Mouse (Mus musculus): ENCODE measurements around the gene Oasl1.

Oasl1 gene

DNA sequence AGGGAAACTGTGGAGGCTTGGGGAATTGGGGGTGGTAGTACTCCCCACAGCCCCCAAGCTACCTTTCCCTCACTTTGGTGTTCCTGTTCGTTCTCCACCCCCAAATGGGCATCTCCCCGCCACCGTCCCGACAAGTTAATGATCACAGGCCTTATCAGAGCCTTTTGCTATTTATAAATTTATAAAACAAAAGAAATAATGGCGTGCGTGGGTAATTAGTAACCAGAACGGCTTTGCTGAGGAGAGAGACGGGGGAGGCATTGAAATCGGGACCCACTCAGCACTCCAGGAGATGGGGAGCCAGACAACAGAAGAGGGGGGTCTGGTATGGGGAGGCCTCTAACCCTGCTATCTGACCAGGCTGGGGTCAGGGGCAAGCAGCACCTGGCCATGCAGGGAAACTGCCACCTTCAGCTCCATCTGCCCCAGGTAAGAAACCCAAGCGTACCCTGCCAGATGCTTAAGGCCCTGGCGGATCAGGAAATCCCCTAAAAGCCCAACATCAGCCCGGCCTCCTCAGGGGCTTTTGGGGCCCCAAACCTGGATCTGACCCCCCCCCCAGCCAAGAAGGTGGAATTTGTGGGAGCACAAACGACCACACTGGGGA lies 46.7 kb downstream of the Oasl1 start:
- DNase-seq = peak in 1 of 2 experiments; percentile 44

DNA sequence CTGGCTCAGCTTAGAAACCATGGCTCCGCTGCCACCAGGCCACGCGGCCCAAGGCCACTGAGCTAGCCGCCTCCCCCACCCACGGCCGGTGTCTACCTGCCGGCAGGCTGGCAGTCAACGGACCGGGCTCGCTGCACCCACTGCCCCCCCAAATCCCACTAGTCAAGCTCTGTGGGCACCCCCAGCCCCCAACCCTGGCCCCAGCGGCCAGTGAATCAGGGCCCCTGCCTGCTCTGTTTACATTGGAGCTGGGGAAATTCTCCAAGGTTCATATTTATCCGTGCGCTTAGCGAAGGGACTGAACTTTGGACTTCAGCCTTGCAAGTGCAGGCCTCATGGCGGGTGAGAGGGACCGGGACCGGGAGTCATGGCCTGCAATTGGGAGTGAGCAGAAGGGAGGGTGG lies 47.8 kb downstream of the Oasl1 start, which contains the start of gene Hnf1a:
Gene Hnf1a, minus strand, starts transcription at position 271 of the 404 bp plus-strand sequence.
- peak; percentile 74 to 76 for DNase-seq

DNA sequence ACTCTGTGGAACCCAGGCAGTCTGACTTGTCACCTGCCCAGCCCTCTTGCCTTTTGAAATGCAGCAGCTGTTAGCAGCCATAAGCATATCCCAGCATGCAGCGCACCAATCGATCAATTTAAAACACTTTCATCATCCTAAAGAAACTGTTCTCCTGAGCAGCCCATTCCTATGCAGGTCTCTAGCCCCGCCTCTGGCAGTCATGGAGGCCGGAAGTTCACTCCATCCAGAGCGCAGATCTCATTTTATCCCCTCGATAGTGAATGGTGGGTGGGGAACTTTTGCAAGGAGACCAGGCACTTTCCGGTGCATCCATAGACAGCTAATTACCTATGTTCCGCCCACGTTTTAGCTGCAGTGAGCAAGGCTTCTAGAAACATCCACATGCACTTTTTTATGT lies 49.2 kb downstream of the Oasl1 start:
- no peak for DNase-seq

DNA sequence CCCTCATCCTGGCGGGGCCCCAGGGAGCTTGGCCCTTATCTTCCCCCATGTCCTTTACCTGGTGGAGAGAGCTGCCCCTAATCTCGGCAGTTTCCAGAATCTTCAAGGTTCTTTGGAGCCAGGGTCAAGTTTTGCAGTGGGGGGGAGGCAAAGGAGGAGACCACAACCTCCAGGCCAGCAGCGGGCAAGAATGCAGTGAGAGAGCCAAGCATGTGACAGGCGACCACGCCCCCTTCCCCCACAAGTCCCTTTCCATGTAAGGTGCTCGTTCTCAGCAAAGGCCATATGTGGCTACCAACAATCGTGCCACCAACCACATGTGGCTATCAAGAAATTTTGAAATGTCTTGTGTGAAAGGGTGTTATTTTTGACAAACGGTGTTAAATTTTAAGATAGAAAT lies 50.1 kb downstream of the Oasl1 start:
- peak; percentile 54 to 60 for DNase-seq

DNA sequence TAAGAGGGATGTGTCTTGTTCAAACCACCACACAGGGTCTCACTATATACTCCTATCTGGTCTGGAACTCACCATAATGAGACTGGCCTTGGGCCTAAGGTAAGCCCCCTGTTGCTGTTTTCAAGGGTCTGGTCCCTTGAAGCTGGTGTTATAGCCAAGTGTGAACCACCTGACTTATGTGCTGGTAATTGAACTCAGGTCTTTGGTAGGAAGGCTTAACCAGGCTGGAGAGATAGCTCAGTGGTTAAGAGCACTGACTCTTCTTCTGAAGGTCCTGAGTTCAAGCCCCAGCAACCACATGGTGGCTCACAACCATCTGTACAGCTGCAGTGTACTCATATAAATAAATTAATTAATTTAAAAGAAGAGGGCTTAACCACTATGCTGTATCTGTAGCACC lies 53.9 kb downstream of the Oasl1 start:
- DNase-seq = no peak

DNA sequence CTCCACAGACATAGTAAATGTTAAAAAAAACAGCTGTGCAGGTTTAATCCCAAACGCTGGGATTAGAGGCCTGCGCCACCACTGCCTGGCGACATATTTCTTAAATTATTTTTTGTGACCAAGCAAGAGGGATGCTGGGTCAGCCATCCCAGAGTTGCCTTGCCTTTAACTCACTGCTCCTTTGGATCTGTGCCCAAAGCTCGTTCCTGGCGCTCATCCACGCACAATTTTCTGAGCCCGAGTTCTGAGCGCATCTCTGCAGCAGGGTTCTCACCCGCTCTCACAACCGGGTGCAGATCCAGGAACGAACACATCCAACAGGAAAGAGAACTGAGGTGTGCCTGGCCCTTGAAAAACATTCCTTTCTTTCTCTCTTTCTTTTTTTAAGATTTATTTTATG lies 55.4 kb downstream of the Oasl1 start:
- DNase-seq = peak in 1 of 2 experiments; percentile 60

DNA sequence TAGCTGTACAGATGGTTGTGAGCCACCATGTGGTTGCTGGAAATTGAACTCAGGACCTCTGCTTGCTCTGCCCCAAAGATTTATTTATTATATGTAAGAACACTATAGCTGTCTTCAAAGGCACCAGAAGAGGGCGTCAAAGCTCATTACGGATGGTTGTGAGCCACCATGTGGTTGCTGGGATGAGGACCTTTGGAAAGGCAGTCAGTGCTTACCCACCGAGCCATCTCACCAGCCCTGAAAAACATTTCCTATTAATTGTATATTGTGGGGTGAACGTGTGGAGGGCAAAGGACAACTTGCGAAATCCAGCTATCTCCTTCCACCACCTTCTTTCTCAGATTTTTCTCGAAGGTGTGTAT lies 55.8 kb downstream of the Oasl1 start:
- no peak for DNase-seq

DNA sequence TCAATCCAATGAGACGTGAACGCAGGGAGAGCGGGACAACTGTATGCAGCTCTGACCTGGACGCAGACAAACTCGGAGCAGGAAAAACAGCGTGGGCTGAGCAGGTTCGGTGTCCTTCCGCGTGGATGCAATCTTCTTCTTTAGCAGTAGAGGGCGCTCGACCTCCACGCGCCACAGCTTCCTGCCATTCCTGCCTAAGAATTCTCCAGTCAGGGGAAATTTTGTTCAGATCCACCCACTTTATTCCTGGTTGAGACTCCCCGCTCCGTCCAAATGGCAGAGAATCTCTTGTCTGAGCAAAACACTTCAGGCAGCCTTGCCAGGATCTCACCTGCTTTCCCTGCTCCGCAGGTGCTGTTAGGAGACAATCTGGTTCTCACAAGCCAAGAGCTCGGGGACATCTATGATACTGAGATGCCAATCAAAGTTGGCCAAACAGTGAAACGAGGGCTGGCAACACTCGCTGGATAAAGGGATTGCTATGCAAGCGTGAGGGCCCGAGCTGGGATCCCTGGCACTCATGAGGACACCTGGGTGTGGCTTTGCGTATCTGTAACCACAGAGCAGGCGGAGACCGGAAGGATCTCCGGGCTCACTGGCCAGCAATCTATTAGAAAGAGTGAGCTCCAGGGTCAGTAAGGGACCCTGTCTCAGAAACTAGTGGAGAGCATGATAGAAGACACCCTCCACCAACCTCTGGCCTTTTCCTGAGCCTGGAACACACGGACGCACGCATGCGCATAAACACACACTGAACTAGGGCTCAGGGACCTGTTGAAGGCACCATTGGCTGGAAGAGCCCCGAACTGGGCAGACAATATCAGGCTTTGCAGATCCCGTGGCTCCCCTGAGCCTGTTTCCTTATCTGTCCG lies 56.4 kb downstream of the Oasl1 start:
- peak; percentile 60 to 72 for DNase-seq

DNA sequence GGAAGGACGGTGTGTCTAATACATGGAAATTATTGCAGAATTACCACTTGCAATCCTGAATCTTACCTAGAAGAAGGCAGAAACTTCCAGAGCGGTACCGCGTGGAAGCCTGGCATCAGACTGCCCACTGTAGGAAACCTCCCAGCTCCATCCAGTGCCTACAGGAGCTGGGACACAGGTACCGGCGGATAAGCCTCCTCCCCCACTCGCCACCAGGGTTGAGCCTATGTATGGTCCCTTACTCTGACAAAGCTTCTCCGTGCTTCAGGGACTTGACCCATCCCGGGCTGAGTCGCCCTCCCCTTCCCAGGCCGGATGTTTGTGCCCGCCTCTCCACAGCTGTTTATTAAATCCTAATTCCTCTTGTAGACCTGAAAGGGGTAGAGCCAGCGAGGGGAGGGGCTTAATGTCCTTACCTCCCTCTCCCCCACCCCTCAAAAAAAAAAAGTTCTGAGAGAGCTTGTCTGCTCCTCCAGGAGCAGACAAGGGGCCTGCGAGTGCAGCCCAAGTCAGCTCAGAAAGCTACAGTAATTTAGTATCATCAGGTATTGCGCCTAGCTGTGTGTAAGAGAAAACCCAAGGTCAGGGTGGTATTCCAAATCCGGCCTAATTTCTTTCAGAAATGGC lies 57.2 kb downstream of the Oasl1 start:
- DNase-seq = no peak

DNA sequence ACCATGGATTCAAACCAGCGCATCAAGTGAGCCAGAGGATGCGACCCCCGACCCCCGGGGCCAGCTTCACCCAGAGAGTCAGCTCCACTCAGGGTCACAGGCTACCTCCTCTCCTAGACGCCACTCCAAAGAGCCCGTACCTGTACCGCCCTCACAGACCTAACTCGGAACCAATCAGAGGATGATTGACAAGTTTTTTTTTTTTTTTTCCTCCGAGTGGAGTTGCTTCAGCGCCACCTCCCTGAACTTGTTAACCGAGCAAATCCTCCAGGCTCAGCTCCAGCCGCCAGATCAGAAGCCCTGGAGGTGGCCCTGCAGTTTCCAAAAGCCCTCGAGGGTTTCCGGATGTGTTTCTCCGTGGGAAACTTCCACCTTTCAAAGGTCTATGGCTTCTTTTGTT lies 59.0 kb downstream of the Oasl1 start:
- DNase-seq = no peak

DNA sequence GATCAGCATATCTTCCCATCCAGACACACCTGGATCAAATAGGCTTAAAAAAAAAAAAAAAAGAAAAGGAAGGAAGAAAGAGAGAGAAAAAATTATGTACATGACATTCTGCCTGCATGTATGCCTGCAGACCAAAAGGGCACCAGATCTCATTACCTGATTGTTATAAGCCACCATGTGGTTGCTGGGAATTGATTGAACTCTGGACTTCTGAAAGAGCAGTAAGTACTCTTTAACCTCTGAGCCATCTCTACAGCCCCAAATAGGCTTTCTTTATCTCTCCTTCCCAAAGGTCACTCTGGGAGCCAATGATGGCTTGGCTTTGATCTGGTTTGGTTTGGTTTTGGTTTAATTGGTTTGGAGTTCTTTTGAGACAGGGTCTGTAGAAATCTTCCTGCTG lies 62.0 kb downstream of the Oasl1 start:
- DNase-seq = no peak

Measured in kidney, adult 8-10 months (tissue).